Mouse (Mus musculus) midbrain, embryonic 16.5 days (tissue): ENCODE measurements around the gene Rasgrp1. TPM values are rescaled to one million over a fixed set of nuclear protein-coding genes. Genes with fewer than 3 reads are reported as not detected.

Experiments
- ATAC-seq: fragments of 200-750 bp; cut with Nextera tagmentation; 2 replicates; pipeline ENCODE4 v1.8.0; 2017; ENCODE audit warnings: moderate TSS enrichment
- H3K27ac ChIP-seq: fragments of 300-500 bp; sonication (generic); 2 replicates; pipeline ENCODE4 v1.5.1; 2014; ENCODE audit warnings: mild to moderate bottlenecking, low read length, mixed read lengths
- H3K27me3 ChIP-seq: fragments of 300-500 bp; sonication (generic); 2 replicates; pipeline ENCODE4 v1.6.1; 2014; ENCODE audit warnings: low read depth, low read length, mixed read lengths; ENCODE audit not compliant: control insufficient read depth, insufficient read depth
- H3K36me3 ChIP-seq: fragments of 300-500 bp; sonication (generic); 2 replicates; pipeline ENCODE4 v1.6.1; 2014; ENCODE audit warnings: mild to moderate bottlenecking, low read length, moderate library complexity, mixed read lengths; ENCODE audit not compliant: control insufficient read depth, insufficient read depth
- H3K4me1 ChIP-seq: fragments of 300-500 bp; sonication (generic); 2 replicates; pipeline ENCODE4 v1.6.1; 2014; ENCODE audit warnings: mild to moderate bottlenecking, low read length, mixed read lengths; ENCODE audit not compliant: control insufficient read depth, insufficient read depth
- H3K4me2 ChIP-seq: fragments of 300-500 bp; sonication (generic); 2 replicates; pipeline ENCODE4 v1.6.1; 2014; ENCODE audit warnings: mild to moderate bottlenecking, low read length, mixed read lengths
- H3K4me3 ChIP-seq: fragments of 300-500 bp; sonication (generic); 2 replicates; pipeline ENCODE4 v1.5.1; 2014; ENCODE audit warnings: low read depth, mild to moderate bottlenecking, low read length, moderate library complexity, mixed read lengths
- H3K9ac ChIP-seq: fragments of 300-500 bp; sonication (generic); 2 replicates; pipeline ENCODE4 v1.6.1; 2014; ENCODE audit warnings: low read depth, low read length, mixed read lengths
- H3K9me3 ChIP-seq: fragments of 300-500 bp; sonication (generic); replicated peaks from 2 replicates; pipeline ENCODE4 v1.6.1; 2014; ENCODE audit warnings: mild to moderate bottlenecking, low read length, mixed read lengths; ENCODE audit not compliant: control insufficient read depth, poor library complexity, severe bottlenecking
- WGBS: fragments of 180-500 bp; shearing (Covaris S2); extraction: QIAGEN DNeasy Blood & Tissue Kit; methylation state at CpG from one replicate; pipeline ENCODE4 v1.1.7; 2014; 5-methylcytosine and 5-hydroxymethylcytosine counted together
- polyA plus RNA-seq: library from polyadenylated mRNA; unstranded; fragments of >200 nt; fragmentation: Nextera tagmentation; extraction: Ambion mirVana; gene quantifications from 2 replicates; pipeline ENCODE4 v1.2.1, GENCODE M21; 2015

The Rasgrp1 gene
- polyA plus RNA-seq, 1 experiment from 2014 or later, result 3.4 TPM

DNA sequence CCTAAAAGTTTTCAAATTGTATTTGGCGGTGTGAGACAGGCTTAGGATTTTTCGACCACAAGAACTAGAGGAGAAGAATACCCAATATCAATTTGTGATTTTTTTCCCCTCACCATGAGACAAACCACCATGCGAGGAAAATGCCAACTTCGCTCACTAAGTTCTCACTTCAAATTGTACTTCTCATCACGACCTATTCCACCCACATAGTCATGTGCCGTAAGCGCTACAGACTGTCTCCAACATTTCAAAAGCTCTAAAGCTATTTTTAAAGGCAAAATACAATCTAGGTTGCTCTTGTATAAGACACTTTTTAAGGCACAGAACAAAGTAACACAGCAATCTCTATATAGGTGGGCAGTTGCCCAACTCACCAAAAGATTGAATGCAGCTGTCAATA, 4.9 kb downstream of the Rasgrp1 start:
- no peak overlapping the region for H3K4me2 ChIP-seq
- H3K9ac ChIP-seq, result no peak overlapping the region
- H3K4me1 ChIP-seq, result peaks cover 7% of the 10 kb centered on the region; the same call in 1 of the 2 replicates
- no peaks in the 10 kb centered on the region for H3K36me3 ChIP-seq
- 92% methylated on average over 7 of the region's 7 CpGs for WGBS
- ATAC-seq, result no peak
- H3K27ac ChIP-seq, result no peak overlapping the region
- no peak overlapping the region for H3K4me3 ChIP-seq
- no peaks in the 10 kb centered on the region for H3K27me3 ChIP-seq
- H3K9me3 ChIP-seq, result no peaks in the 10 kb centered on the region

DNA sequence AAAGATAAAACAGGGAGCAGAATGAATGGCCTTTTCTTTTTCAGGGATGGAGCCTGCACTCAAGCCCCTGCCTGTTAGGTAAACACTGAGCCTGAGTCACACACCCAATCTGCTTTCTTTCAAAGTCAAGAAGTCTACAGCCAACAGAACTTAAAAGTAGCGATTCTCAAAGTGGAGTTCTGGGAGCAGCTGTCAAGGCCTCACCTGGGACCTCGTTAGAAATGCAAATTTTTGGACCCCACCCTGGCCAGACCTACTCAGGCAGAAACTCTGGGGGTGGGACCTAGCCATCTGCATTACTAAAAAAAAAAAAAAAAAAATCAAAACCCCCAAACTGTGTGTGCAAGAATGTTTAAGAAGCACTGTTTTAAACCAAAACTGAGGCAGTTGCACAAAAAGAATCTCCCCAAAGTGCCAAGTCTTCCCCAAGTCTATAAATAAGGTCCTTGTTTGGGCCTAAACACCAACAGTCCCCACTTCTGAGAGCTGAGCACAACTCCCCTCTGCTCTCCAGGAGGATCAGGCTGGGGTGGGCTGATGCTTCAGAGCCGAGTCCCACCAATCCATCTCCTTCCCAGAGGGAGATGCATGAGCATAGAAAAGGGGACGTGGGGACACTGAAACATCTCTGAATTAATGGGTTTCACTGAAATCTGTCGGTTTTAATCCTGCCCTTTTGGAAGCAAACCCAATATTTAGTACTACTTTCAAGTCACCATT, 5.7 kb downstream of the Rasgrp1 start:
- Histone ChIP-seq H3K27me3 (no peaks in the 10 kb centered on the region), H3K4me3 (no peak overlapping the region), H3K4me2 (no peak overlapping the region), H3K27ac (no peak overlapping the region), H3K9ac (no peak overlapping the region), H3K4me1 (peaks cover 2% of the 10 kb centered on the region; the same call in 1 of the 2 replicates), H3K9me3 (no peaks in the 10 kb centered on the region), H3K36me3 (no peaks in the 10 kb centered on the region)
- no peak for ATAC-seq
- 62% methylated on average over 5 of the region's 5 CpGs for WGBS

DNA sequence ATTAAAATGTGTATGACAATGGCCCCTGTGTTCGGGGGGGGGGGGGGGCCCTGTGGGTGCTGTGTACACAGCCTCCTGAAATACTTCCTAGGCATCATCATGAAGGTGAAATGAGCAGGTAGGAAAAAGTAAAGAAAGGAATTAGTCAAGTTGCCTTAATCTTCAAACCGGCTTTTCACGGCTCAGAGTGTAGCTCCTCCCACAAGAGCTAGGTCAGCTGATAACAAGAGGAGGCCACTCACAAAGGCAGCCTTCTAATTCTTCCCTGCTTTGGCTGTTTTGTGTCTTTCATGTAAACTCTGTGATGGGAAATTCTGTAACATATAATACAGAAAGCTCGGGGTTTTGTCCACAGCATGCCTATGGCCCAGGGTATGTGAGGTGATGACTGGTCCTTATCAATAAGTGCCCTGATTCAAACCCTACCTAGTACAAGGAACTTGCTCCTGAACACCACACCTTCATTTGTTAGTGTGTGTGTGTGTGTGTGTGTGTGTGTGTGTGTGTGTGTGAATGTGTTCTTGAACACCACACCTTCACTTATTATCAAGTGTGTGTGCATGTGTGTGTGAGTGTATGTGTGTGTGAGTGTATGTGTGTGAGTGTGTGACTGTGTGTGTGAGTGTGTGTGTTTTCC, 7.1 kb downstream of the Rasgrp1 start:
- H3K27me3 ChIP-seq, result no peaks in the 10 kb centered on the region
- H3K9me3 ChIP-seq, result no peaks in the 10 kb centered on the region
- H3K4me1 ChIP-seq, result no peaks in the 10 kb centered on the region
- H3K36me3 ChIP-seq, result no peaks in the 10 kb centered on the region
- H3K4me2 ChIP-seq, result no peak overlapping the region
- H3K9ac ChIP-seq, result no peak overlapping the region
- WGBS, result 38% methylated on average over 4 of the region's 4 CpGs
- no peak overlapping the region for H3K27ac ChIP-seq
- no peak for ATAC-seq
- no peak overlapping the region for H3K4me3 ChIP-seq

DNA sequence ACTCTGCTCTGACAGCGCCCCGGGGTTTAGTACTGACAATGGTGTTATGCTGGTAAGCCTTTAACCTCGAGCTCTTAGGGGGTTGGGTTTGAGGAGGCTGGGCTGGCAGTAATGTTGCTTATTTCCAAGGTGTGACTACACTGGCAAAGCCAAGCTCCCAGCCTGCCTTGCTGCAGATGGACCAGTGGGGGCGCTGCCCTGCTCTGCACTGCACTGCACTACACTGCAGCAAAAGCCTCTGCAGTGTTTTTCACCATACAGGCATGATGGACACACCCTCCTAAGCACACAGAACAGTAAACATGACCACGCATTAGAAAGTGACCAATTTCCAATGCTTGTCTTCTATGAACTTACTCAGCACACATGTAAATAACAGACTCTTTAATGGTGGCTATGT, 11.2 kb downstream of the Rasgrp1 start:
- Histone ChIP-seq H3K4me2 (no peak overlapping the region), H3K27me3 (no peaks in the 10 kb centered on the region), H3K9me3 (no peaks in the 10 kb centered on the region), H3K36me3 (no peaks in the 10 kb centered on the region), H3K27ac (no peak overlapping the region), H3K4me1 (no peaks in the 10 kb centered on the region), H3K4me3 (no peak overlapping the region), H3K9ac (no peak overlapping the region)
- ATAC-seq, result no peak
- WGBS, result 60% methylated on average over 5 of the region's 5 CpGs

DNA sequence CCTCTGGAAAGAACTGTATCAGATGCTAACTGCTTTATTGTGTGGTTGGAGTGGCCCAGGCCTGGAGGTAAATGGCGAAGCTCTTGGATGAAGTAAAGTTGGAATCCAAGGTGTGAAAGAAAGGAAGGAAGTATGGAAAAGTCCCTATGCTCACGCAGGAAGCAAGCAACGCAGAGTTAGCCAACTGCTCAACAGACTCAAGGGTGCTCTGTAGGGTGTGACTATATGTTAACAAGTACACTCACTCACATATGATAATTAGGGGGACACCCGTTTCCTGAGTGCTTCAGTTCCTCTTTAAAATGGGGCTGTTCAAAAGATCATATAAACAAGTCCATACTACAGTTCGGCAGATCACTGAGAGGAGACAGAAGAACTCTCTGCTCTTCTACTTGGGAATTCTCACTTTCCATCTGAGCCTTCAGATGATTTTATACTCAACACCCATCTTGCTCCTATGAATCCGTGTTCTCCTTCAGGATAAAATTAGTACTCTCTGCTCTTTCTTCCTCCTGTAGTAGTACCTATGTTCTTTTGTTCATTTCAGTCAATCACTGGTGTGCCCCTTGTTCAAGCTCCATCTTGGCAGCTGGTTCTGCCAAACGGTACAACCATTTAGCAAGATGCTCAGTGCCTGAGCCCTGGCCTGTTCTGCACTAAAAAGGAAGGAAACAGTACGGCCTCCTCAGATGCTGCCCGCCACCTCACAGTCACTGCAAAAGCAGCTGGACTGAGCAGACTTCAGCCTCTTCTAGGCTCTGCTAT, 14.1 kb downstream of the Rasgrp1 start:
- Histone ChIP-seq H3K9ac (no peak overlapping the region), H3K9me3 (no peaks in the 10 kb centered on the region), H3K27ac (no peak overlapping the region), H3K4me1 (no peaks in the 10 kb centered on the region), H3K36me3 (no peaks in the 10 kb centered on the region), H3K4me2 (no peak overlapping the region), H3K27me3 (no peaks in the 10 kb centered on the region), H3K4me3 (no peak overlapping the region)
- WGBS, result 86% methylated on average over 9 of the region's 9 CpGs
- ATAC-seq, result no peak

DNA sequence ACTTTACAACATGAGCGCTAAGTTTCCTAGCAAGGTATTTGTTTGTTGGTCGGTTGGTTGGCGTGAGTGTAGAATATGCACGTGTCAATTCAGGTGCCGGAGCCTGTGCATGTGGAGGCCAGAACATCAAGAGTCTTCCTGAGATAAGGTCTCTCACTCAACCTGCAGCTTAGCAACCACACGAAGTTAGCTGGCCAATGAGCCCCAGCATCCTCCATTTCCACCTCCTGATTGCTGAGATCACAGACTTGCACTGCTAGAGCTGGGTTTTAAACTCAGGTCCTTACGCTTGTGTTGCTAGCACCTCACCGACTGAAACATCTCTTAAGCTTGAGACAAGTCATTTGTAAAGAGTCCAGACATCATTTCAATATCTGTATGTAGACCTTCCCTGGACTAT, 20.4 kb downstream of the Rasgrp1 start:
- Histone ChIP-seq H3K9me3 (no peaks in the 10 kb centered on the region), H3K4me1 (no peaks in the 10 kb centered on the region), H3K27ac (no peak overlapping the region), H3K4me2 (no peak overlapping the region), H3K9ac (no peak overlapping the region), H3K27me3 (no peaks in the 10 kb centered on the region), H3K36me3 (no peaks in the 10 kb centered on the region), H3K4me3 (no peak overlapping the region)
- WGBS, result 89% methylated on average over 8 of the region's 8 CpGs
- ATAC-seq, result no peak

DNA sequence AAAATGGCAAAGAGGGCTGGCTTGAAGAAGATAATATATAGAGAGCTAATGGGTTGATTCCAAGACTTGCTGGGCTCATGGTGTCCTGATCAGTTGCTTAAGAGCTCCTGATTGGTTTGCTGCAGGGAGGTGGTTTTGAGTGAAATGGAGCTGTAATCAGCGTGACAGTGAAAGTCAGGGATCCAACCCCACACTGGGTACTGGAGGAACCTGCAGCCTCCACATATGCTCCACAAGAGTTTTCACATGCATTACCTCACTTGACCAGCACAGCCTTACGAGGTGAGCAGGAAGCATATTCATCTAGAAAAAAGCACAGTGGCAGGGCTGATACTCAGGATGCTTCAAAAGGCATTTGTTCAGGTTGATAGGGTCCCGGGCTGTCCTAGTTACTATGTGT, 21.6 kb downstream of the Rasgrp1 start:
- no peaks in the 10 kb centered on the region for H3K27me3 ChIP-seq
- H3K27ac ChIP-seq, result no peak overlapping the region
- no peak for ATAC-seq
- H3K36me3 ChIP-seq, result no peaks in the 10 kb centered on the region
- no peak overlapping the region for H3K4me2 ChIP-seq
- no peaks in the 10 kb centered on the region for H3K4me1 ChIP-seq
- no peak overlapping the region for H3K4me3 ChIP-seq
- 0 out of 2 replicates have a peak, but pooled peaks cover 2% of the 10 kb centered on the region for H3K9me3 ChIP-seq
- WGBS, result 84% methylated on average over 3 of the region's 3 CpGs
- H3K9ac ChIP-seq, result no peak overlapping the region

DNA sequence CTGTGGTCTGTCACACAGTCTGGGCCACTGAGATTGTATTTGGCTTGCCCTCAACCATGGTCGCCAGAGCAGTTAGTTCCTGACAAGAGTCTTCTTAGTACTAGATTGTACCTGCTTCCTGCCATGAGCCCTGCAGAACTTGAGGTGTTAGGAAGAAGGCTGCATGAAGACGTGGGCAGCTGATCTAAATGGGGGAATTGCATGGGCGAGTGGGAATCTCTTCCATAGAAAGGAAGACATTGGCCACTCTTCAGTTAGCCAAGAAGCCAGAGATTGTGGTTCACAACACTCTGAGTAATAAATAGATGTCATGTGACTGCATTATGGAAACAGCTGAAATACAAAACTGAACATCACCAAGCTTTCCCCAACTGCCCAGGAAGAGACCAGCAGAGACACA, 23.8 kb downstream of the Rasgrp1 start:
- 87% methylated on average over 3 of the region's 3 CpGs for WGBS
- Histone ChIP-seq H3K9ac (no peak overlapping the region), H3K4me3 (no peak overlapping the region), H3K4me1 (no peaks in the 10 kb centered on the region), H3K27me3 (no peaks in the 10 kb centered on the region), H3K9me3 (0 out of 2 replicates have a peak, but pooled peaks cover 2% of the 10 kb centered on the region), H3K36me3 (no peaks in the 10 kb centered on the region), H3K4me2 (no peak overlapping the region), H3K27ac (no peak overlapping the region)
- no peak for ATAC-seq
